Mouse (Mus musculus): ENCODE measurements around the gene Gne.
A peak's percentile ranks its signal among the peaks of the same experiment; 100 is the strongest.

The Gne gene

DNA sequence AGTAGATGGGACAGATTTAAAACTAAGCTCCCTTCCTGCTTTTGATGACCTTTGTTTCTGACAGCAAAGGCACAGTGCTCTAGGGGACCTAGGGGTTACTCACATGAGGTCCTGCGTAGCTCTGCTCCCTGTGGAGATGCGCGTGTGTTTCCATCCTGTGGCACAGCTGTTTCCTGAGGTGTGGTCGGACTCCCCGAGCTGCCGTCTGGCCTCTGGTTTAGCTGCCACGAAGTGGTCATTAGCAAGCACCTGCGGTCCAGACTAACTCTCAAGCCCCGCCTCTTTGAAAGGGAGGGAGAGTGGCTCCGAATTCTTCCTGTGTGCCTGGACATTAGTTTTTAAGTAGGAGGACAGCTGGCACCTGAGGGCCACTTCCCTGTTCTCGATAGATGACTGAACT, at the start of gene Gne:
Gene Gne, minus strand, starts transcription at position 233 of the 400 bp plus-strand sequence.
- ATAC-seq (ENCODE audit: low TSS enrichment): no peak

DNA sequence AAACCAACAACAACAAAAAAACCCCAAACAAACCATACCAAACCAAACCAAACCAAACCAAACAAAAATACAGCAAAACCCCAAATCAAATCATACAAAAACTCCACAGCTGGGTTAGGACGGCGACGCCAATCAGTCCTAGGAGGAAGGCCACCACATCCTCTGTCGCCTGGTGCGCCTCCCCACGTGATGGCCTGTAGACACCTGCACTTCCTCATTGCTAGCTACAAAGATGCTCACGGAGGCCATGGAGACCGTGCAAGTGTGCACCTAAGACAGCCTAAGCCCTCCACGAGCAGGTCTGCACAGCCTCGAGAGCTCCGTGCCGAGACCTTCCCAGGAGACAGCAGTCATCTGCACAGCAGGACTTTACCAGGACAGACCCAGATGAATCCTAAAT, 42.8 kb upstream of the Gne start:
- ATAC-seq (ENCODE audit: low TSS enrichment): no peak

DNA sequence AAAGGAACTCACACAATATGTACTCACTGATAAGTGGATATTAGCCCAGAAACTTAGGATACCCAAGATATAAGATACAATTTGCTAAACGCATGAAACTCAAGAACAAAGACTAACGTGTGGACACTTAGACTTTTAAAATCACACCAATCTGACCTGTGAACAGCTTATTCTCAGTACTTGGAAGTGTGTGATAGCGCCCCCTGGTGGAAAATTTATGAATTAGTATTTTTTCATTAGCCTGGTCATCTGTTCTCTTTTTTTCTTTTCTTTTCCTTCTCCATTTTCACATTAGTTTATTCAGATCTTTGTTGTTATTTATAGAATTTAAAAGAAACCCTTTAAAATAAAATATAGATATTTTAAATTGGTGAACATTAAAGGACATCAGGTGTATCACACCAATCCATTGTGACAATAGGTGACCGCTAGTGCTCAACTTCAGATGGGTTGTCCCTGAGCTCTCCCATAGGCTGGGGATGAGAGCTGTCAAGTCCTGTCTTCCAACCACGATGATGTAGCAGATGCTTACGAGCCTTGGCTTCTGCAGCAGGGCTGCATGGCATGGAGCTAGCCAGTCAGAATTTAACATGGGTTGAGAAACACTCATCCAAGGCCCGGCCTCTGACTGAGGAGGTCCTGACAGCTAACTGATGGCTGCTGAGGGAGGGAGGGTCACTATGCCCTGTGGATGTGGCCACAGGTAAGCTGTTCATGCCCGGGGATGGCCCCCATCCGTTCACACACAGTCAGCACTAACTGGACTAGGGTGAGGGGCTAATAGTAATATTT, 35.6 kb upstream of the Gne start:
- ATAC-seq (ENCODE audit: low TSS enrichment): no peak

DNA sequence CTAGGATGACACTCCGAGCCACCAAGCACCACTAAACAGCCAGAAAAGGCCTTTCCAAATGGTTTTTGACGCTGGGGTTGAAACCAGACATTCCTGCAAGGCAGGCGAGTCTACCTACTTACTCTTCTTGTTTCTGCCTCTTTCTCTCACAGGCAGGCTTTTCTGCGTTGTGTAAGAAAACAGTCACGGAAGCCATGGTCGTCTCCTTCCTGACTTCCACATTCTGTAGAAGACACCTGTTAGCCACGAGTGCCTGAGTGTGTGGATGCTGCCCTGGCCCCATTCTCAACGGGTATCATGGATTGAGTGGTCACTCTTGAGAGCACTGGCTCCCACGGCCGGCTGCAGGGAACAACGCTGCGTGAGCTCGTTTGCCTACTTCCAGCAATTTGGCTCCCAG, 31.1 kb upstream of the Gne start:
- ATAC-seq (ENCODE audit: low TSS enrichment): no peak

DNA sequence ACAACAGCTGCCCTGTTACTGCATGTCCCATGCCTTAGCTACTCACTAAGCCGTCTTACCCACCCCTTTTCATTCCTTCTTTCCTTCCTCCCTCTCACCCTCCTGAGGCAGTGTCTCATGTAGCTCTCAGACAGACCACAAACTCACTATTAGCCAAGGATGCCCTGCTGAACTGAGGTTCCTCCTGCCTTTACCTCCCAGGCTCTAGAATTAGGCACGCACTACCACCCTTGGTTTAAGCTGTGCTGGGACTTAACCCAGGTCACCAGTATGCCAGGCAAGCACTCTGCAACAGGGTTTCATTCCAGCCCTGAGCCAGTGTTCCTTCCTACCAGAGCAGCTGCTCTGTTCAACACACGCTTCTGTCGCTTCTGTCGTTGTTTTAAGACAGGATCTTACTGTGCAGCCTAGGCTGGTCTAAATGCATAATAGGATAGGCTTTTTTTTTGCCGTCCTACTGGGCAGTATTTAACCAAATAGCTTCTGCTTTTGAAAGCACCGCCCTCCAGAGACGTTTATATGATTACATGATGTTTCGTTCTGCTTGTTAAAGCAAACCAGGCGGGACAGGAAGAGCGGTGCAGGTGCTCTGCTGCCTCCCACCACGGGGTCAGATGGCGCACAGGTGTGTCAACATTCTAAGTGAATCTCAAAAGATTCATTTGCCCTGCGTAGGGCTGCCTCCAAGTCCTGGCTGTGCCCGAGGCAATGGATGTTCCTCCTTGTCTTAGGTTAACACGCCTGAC, 29.6 kb upstream of the Gne start:
- ATAC-seq (ENCODE audit: low TSS enrichment): peak; percentile 73

DNA sequence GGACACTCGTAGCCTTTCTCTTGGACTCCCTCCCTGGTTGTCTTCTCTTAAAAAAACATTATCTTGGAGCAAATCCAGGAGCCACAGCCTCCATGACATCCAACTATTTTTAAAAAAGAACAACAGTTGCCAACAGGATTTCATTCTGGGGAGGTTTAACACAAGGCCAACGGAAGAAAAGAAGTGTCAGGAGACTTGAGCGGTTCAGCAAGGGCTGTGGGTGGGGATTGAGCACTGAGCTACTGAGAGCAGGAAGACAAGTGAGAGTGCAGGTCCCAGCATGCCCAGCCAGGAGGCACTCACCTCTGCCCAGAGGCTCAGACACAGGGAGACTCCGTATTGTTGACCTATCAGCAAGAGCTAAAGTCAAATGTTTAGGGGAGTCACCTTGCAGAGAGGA, 28.8 kb upstream of the Gne start:
- ATAC-seq (ENCODE audit: low TSS enrichment): no peak

DNA sequence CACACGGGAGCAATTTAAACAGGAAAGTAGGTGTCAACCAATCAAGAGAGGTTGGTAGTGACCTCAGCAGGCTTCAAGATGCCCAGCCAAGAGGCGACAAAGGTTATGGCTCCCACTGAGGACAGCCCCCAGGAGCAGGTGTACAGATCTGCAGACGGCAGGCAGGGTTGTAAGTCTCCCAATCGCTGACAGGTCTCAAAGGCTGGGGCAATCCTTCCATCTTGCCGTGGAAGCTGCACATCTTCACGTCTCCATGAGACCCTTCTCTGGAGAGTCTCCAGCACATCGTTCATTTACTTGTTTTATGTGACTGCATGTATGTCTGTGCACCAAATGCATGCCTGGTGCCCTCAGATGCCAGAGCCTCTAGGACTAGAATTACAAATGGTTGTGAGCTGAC, 26.8 kb upstream of the Gne start:
- no peak for ATAC-seq (ENCODE audit: low TSS enrichment)

DNA sequence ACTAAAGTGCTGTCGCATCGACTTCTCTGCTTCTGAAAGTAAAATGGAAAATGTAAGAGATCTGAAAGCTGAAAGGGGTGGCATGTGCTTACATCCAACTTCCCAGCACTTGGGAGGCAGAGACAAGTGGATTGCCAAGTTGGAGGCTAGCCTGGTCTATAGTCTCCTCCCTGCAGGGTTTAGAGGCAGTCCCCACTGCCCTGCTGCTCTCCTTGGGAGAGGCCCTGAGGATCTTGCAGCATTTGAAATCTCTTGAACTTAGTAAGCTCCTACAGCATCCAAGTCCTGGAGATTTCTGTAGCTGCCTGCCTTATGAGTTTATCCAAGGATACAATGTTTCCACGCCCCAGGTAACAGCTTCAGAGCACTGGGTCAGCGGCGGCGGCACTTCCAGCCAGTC, 24.3 kb upstream of the Gne start:
- ATAC-seq (ENCODE audit: low TSS enrichment): no peak

DNA sequence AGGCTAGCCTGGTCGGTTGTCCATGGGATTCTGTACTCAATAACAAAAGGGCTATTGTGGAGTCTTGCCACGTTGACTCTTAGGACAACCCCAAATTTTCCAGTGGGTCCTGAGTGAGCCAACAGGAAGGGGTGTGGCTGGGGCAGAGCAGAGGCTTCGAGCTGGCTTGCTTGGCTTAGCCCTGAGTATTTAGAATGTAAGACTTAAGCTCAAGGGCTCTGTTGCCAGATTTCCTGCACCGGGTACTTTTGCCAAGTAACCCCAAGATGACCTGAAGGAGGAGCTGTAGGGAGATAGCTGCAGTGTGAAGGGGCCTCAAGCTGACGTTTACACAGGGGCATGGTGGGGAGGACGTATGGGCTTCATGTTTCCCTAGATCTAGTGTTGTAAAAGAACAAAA, 23.4 kb upstream of the Gne start:
- no peak for ATAC-seq (ENCODE audit: low TSS enrichment)

DNA sequence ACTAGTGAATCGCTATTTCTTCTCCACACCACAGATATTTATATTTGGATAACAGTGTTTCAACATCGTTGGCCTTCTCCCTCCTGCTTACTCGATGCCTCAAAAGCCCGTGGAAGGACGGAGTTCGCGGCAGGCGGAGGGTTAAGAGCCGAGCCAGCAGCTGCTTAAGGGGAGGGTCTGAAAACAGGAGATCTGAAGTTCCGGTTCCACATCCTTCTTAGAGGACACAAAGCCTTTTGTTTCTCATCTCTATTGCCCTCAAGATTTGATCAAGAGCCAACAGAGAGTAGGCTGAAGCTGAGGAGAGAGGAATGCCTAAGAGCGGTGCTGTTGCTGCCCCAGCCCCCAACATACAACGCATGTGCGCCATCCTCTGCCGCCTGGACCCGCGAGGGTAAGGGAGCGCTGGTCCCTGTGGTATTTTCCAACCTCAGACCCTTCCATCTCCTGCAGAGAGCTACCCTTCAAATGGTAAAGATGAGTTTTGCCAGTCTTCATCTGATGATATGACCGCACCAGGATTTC, 22.4 kb upstream of the Gne start:
- ATAC-seq (ENCODE audit: low TSS enrichment): peak; percentile 65

DNA sequence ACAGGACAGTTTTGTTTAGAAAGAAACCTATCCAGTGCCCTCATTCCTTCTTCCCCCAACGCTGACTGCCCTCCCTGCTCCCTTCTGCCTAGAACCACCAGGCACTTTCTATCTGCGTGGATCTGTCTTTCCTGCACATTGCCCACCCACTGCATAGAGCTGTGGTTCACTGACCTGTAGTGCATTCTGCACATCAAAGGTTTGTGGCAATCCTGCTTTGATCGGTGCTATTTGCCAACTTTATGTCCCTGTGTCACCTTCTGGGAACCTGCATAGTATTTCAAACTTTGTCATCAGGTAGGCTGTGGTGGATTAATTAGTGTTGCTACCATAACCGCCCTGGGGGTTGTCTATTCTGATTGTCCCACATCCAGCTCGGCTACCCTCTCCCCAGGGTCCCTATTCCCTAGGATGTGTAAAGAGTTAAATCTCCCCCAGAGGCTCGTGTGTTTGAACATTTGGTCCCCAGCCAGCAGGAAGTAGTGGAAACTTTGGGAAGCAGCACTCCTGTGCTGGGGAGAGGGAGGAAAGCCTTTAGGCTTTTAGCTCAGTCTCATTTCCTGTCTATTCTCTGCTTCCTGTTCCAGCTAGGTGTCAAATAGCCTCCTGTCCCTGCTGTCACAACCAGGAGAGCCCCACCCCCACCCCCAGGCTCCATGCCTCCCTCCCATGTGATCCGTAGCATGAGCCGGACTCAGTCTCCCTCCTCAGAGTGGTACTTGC, 20.4 kb upstream of the Gne start:
- ATAC-seq (ENCODE audit: low TSS enrichment): no peak

DNA sequence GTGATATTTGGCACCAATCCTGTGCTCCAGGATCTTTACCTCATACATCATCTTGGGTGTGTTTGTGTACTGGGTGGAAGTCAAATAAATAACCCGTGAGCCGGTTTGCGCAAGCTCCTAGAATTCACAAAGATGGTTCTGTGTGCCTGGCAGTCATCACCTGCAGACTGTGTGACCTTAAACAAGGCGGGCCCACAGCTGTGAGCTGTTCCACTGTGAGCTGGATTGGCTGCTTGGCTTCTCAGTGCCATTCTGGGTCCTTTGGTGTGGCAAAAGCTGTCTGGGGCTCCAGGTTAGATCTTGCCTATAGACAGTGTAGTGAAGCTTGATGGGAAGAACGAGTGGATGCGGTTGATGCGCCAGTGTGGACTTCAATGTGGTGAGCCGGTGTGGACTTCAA, 19.6 kb upstream of the Gne start:
- ATAC-seq (ENCODE audit: low TSS enrichment): no peak

DNA sequence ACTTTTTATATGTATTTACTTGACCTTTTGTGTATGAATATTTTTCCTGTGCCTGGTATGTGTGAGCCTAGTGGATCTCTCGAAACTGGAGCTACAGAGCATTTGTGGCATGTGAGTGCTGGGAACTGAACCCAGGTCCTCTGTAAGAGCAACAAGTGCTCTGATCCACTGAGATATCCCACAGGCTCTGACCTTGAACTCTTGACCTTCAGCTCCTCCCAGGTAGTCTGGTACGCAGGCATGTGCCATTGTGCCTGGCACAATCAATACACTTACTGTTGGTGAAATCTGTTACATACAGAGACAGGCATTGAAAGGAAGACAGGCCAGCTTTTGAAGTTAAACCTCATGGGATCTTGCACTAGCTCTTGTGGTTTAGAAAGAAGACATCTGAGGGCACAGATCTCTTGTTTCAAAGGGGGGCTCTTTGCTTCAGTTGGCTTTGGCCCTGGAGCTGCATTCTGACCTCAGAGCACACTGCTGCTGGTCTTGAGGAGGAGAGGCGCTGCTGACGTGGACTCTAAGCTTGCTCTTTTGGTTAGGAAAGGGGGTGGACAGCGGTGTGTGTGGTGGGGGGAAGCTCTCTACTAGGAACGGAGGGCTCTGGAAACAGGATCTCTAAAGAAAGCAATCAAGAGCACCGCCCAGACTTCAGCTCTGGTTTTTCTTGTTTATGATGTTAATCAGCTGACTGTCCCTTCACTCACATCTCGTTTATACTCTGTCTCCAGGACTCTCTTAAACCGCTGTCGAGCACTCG, 13.8 kb upstream of the Gne start:
- no peak for ATAC-seq (ENCODE audit: low TSS enrichment)

DNA sequence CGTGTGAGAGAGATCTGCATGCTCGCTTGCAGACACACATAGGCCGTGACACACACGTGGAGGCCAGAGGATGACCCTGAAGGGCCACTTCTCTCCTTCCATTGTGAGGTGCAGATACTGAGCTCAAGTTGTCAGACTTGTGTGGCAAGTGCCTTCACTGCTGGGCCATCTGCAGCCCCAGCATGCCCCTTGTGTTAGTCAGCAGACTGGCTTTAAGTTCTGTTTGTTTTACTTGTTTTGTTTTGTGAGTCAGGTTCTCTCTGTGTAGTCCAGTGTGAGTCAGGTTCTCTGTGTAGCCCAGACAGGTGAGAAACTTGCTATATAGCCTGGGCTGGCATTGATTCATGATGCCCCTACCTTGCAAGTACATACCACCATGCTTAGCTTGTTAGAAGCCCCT, 10.5 kb upstream of the Gne start:
- no peak for ATAC-seq (ENCODE audit: low TSS enrichment)

DNA sequence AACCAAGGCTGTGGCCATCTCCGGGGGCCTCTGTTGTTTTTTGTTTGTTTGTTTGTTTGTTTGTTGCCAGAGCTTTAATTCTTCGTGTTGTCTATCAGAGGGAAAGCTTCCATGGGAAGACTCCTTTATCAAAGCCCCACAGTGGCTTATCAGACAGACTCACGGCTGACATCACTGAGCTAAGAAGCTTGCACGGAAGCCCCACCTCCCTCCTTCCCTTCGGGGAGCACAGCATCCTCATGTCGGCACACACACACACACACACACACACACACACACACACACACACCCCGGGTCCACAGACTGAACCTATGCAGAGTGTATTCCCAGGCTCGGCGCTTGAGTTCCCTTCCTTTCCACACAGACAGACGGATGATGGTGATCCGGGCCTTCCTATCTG, 8.4 kb upstream of the Gne start:
- no peak for ATAC-seq (ENCODE audit: low TSS enrichment)

DNA sequence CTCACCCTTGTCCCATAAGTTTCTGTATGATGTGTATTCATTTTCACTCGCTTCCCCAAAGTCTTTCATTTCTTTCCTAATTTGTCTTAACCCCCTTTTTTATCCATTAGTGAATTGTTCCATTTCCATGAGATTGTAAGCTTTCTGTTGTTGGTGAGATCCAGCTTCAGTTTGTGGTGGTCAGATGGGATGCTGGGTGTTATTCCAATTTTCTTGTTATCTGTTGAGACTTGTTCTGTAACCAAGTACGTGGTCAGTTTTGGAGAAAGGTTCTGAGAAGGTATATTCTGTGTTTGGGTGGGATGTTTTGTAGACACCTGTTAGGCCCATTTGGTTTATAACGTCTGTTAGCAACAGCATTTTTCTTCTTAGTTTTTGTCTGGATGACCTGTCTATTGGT, 1.6 kb upstream of the Gne start:
- no peak for ATAC-seq (ENCODE audit: low TSS enrichment)

DNA sequence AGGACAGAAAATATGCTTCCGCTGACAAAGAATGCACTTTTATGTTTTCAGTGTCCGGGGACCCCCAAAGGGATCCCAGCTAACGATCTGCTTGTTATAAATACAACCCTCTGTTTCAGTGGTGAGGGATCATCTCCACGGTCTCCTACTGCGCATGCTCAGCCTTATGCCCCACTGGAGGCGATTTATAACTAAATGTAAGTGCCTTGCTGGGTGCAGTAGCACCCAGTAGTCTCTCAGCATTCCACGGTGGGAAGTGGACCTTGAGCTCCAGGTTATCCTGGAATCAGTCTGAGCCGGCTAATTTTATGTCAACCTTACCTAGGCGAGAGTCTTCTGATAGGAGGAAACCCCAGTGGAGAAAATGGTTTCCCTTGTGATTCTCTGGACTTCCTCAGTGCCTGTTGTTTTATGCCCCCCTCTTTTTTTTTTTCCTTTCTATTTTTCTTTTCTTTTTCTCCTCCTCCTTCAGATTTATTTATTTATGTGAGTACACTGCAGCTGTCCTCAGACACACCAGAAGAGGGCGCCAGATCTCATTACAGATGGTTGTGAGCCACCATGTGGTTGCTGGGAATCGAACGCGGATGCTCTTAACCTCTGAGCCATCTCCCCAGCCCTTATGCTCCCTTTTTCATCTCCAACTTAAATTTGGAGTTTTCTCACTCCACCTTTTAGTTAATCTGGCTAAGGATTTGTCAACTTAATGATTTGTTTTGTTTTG, 787 bp upstream of the Gne start:
- ATAC-seq (ENCODE audit: low TSS enrichment): no peak

DNA sequence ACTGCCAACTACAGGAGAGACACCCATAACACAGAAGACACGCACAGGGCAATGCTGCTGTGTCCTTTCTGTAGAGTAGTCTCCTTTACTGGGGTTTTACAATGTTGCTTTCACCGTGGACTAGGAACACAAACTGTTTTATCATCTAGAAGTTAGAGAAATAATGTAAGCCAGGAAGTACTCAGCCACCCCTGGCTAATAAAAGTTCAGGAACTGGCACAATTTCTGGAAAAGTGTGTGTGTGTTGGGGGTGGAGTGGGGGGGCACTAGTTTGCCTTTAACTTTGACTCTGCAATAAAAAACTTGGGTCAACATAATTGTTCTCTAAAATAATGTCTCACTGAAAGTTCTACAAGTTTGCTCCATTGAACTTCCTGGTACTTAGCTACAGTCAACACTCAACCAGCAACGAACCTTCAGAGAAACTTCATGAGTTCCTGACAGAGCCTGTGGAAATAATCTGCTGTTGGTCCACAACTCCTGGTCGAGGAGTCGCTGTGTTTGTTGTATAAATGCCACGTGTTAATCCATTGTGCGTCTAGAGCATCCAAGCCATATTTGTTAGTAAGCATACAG, 5.5 kb downstream of the Gne start:
- ATAC-seq (ENCODE audit: low TSS enrichment): no peak

DNA sequence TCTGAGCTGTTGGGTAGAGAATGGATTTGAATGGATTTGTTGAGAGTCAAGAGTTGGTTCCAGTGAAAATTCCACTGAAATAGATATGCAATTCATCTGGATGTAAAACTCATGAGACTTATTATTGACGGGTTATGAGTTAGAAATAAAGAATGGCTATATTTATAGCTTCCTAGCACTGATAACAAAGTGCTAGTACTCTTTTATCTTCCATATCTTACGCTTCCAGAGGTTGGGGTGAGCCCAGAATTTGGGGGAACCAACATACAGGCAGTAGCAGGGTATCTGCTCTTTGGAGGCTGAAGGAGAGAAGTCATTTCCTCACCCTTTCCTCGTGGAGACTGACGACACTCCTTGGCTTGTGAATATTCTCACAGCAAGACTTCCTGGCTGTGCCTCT, 9.6 kb downstream of the Gne start:
- no peak for ATAC-seq (ENCODE audit: low TSS enrichment)

DNA sequence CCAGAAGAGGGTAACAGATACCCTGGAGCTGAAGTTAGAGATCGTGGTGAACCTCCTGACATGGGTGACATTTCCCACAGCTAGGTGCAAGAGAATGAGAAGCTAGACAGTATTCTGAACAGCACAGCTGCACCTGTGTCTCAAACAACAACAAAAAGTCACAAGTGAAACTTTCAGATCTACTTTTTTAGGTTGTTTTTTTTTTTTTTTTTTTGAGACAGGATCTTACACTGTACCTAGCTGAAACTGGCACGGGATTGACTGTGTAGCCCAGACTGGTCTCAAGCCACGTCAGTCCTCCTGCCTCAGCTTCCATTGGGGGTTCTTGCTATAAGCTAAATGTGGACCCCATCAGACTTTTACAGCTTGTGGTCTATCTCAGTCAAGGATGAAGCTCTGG, 10.2 kb downstream of the Gne start:
- no peak for ATAC-seq (ENCODE audit: low TSS enrichment)

Measured in frontal cortex, adult (tissue).